Mouse (Mus musculus): Measurements from ENCODE around the gene Fetub.

Gene Fetub

DNA sequence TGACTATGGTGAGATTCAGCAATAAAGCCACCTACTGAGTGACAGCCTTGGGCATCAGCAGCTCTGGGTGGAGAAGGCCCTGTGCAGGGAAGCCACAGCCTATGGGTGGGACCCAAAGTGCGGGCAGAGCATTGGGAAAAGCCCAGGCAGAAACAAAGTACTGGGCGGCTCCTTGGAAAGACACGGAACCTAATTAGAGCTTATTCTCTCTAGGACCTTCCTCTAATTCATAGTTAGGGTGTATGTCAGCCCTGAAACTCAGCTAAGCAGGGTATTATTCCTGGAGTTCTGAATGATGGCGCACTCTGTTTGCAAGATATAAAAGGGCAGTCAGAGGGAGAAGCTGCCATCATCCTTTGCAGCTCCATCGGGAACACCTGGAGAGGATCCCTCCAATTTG lies at the start of gene Fetub:
Gene Fetub (plus strand): TSS at position 301 of the 400 bp plus-strand sequence.
- DNase-seq (ENCODE audit: low read depth) = no peak

DNA sequence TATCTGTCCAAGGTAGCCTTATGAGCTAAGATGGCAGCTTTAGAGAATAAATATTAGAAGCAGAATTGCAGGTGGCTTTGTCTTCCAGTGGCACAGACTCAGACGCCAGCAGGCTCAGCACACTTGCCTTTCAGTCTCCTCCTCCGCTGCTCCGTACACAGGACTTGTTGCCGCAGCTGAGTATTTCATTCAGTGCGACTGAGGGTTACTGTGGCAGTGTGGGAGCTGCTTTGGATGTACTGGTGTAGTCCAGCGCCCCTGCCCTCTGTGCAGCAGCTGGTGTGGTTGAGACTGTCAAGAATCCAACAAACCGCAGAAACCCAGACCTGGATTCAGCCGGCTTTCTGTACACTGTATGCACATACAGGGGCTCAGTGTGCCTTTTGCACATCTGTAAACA lies 45.7 kb upstream of the Fetub start:
- DNase-seq (ENCODE audit: low read depth) = no peak

DNA sequence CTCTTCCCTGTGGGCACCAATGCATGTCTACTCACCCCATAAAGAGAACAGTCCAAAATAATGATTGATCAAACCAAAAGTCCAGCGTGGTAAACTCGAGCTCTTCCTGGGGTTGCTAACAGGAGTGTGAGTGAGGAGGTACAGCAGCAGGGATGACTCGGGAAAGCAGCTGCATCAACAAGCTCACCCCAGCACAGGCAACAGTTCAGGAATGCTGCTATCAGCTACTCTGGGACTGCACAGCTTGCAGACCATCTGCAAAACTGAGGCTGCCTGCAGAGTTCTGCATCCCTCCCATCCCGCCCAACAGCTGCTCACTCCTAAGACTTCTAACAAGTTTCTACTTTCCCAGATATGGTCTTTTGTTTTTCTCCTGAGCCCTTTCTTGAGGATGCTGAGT lies 44.8 kb upstream of the Fetub start:
- no peak for DNase-seq (ENCODE audit: low read depth)

DNA sequence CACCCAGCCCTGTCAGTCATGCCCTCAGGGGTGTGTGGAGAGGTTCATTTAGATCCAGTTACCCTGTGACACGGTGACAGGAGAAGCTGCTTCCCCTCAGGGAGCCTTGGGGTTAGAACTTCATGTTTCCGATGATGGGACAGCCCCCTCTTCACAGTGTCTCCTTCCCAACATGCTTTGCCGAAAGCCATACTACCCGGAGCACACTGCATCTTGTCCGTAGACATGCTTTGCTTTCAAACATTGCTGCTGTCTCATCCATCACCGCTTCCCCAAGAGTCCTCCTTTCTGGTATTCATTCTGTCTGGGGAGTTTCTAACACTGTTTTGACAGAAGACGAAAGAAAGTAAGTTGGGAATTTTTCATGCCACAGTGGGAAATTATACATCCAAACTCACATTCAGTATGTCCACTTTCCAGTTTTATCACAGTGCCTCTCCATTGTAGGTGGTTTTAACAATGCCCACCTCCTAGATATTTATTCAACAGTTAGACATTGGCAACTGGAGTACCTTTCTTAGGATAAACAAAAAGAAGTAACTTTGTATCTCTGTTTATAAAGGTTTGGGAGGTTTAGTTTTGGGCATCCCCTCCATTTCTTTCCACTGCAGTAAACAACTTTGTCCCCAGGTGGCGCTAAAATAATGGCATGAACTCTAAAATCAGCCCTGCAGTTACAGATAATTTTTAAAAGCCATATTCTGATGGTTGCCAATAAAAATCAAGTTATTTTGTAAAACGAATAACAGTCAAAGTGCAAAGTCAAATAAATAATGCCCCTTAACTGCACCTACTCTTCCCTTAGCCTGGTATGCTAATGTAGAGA lies 41.7 kb upstream of the Fetub start:
- peak; percentile 77 for DNase-seq (ENCODE audit: low read depth)

DNA sequence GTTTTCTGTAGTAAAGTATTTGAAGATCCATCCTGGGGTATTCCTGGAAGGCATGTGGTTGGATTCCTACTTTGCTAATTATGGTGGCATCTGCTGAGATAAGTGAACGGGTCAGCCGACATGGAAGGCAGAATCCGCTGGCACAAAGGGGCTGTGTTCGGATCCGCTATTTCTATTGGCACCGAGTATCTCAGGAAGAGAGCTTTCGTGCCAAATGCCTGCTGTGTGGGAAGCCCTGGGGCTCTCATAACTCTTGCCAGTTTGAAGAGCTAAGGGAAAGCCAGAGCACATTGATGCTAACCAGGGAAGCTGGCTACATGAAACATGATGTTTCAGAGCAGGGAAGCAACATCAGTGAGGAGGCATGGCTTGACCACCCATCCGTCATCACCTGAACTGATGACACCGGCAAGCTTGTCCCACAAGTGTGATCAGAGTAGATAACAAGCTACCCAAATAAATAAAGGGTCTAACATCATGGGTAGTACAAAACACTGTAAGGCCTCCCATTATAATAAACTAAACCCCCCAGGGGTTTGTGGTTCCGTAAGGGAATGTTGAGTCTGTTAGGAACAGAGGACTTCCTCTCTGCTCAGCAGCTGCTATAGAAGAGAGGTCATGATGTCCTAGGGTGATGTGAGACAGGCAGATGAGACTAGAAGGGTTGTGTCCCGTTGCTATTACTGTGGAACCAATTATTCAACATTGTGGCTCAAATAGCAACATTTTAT lies 40.3 kb upstream of the Fetub start:
- DNase-seq (ENCODE audit: low read depth) = peak; percentile 25

DNA sequence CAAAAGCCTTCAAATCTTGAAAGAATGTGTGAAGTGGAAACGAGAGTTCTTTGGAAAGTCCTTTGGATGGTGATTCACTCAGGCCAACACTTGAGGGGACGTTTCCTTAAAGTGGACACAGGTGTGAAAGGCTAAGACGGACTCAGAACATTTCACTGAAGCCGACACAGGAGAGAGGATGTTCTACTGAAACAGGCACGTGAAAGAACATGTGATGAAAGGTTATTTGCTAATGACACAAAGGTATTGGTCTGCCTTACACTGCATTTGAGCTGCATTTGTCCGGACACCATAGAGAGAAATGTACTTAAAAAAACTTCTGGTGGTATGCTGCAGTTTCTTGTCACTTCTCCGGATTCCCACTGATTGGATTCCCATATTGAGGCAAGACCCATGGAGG lies 39.4 kb upstream of the Fetub start:
- no peak for DNase-seq (ENCODE audit: low read depth)

DNA sequence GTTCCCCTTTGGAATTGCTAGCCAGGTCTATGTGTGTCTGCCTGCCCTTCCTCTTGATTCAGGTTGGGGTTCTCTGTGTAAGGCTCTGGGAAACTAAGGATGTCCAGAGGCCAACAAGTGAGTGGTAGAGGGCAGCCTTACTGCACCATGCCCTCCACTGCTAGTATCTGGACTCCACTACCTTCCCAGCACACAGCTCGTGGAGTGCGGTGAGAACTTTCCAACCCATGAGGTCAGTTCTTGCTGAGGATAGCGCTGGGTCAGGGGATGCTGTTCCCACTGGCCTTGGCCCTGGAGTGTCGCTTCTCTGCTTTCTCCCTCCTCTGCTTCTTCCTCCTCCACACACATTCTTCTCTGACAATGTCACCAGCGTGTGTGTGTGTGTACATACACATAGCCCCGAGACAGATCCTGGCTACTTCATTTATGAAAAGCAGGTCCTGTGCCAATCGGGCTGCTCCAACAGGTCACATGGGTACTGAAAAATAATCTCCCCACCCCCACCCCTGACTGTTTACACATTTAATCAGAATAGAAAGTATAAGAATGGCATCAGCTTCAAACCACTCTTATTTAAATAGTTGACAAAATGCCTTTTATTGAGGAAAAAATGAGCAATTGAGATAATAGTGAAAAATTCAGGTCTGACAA lies 38.1 kb upstream of the Fetub start:
- peak; percentile 55 for DNase-seq (ENCODE audit: low read depth)

DNA sequence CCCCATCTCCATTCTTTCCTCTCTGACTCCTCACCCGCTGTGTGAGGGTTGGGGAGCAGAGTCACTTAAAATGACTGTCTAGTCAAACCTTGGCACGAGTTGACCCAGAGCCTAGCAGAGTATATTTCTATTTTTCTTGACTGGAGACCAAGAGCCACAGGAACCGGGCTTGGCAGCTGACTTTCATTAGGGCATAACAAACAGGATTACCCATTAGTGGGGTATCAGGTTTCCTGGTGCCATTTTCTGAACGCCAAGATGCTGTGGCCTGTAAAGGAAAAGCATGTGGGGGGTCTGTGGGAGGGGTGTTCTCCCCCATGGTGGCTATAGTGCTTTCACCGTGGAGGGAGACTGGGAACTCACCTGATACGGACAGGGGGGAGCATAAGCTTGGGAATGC lies 37.2 kb upstream of the Fetub start:
- DNase-seq (ENCODE audit: low read depth) = peak; percentile 74

DNA sequence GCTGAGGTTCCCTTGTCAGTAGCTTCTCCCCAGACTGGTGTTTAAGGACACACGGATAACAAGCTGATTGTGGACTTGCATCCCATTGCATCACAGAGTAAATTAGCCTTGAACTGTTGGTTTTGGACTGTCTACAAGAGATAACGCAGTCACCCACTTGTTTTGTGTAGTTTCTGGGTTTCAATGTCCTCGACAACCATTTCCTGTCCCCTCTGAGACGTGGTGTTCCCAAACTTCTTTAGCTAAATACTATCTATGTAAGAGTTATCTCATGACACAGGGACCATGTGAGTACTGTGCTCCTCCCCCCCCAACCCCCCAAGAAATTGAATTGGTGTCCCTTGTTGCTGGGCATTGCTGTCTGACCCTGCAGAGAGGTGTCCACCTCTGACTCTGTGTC lies 36.6 kb upstream of the Fetub start:
- no peak for DNase-seq (ENCODE audit: low read depth)

DNA sequence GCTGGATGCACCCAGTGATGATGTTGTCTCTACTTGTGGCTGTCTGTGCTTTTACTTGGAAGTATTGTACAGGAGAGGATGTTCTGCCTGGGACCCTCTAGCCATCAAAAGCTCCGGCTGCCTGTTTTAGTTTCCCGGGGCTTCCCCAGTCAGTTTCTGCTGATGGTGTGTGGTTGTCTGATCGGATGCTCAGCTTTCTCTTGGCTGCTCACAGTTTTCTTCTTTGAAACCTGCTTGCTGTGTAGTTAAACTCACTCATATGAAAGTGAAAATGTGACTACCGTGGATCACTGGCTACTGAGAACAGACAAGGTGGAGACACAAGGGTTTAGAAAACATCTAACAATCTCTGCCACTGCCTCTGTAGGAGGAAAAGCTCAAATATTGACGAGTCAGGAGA lies 34.7 kb upstream of the Fetub start:
- no peak for DNase-seq (ENCODE audit: low read depth)

DNA sequence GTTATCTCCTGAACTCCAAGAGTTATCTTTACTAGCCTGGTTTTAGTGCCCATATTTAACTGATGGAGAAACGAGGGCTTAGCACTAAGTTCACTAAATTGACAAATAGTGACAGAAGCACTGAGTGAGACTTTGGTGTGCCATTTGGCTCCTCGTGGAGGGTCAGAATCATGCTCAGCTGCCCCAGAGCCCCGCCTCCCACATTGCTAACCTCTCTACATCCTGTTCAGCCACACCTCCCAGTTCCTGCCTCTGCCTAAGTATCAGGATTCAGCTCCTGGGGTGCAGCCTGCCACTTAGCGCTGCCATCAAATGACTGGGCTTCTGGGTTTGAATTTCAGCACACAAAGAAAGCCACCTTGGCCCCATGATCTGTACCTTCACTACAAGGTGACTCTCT lies 32.8 kb upstream of the Fetub start:
- DNase-seq (ENCODE audit: low read depth) = no peak

DNA sequence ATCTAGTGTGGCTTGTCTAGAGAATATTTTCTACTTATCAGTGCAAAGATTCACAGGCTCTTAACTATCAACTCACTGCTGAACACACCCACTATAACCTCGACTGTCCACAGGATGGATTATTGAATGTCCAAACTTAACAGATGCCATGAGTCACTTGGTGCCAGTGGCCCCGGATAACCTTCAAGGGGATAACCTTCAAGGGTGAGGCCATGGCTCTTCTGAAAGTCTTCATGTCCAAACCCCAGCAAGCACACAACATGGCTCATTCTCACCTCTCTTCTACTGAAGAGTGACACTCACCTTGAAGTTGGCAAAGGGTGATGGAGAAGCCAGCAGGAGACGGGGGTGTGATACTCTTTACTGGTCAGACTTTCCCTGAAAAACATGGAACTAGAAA lies 31.4 kb upstream of the Fetub start:
- DNase-seq (ENCODE audit: low read depth) = no peak

DNA sequence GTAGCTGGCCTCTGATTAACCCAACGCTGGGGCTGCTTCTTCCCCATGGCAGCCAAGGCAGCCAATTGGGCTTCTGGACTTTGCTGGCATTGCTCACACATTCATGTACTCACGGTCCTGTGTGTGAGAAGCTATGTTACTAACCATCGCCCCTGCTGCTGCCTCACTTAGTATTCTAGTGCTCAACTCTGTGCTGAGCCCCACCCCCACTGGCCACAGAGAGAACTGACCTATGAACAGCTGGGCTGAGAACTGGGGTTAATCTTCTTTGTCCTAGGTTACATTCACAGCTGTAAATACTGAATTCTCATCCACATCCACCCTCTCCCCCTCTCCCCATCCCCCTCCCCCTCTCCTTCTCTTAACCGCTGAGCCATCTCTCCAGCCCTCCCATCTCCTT lies 29.3 kb upstream of the Fetub start:
- DNase-seq (ENCODE audit: low read depth) = no peak

DNA sequence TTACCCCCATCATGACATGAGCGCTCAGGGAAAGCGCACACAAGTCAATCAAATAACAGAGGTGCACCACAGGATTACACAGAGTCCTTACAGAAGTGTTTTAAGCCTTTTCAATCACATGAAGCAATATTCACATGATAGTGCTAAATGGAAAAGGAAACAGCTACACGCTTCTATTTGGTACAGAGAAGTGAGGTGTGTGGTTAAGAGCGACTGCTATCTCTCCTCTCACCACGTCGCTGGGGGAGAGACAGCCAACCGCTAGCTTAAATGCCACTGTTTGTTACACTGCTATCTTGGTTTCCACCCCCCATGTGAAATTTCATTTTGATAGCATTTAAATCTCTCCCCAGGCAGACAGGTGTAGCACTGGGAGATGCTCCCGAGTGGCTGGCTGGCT lies 28.4 kb upstream of the Fetub start:
- no peak for DNase-seq (ENCODE audit: low read depth)

DNA sequence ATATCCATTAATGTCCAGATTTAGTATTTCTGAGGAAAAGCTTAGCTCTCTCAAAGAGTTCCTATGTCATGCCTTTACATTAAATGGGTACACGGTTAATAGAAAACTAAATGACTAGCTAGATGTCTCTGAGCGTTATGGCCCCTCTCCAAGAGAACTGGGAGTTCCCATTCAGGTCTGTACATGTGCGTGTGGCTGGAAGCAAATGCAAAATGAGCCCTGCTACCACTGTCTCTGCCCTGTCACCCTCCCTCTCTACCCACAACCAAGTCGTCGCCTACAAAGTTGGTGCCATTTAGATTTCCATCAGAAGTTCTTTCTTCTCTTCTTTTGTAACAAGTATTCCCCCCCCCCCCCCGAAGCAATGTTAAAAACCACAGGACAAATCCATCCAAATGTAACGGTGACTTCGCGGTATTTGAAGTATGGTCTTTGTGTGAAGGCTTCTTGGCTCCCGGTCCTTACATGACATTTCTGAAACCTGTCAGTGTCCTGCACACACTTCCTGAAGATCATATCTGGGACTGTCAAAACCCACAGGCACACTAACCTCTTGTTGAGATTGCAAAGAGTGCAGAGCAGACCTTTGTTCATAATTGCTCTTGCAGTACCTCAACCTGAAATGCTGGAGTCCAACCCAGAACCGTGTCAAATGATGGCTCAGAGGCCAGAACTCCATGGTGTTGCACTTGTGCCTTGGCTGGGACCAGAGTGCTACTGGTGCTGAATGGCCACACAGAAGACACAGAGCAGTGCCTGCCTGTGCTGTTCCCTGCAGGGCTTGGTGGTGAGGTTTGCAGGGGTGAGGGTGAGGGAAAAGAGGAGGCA lies 27.2 kb upstream of the Fetub start, which contains the start of gene Ahsg:
Gene Ahsg (plus strand): TSS at position 595 of the 828 bp plus-strand sequence.
- DNase-seq (ENCODE audit: low read depth) = no peak

DNA sequence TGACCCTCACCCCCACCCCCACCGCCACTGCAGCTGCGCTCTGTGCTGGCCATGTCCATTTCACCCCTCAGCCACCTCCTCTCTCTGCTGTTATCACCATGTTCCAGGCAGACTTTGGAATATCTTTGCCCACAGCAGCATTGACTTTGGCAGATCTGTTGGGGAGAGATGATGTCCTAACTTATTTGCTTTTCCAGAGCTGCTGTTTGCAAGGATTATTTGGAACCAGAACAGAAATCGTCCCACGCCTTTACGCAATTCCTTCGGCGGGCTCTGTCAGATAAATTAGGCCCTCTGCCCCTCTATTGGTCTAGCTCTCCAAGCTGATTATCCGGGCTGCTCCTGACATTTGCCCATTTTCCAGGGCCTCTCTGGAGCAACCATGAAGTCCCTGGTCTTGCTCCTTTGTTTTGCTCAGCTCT lies 26.4 kb upstream of the Fetub start:
- DNase-seq (ENCODE audit: low read depth) = no peak

DNA sequence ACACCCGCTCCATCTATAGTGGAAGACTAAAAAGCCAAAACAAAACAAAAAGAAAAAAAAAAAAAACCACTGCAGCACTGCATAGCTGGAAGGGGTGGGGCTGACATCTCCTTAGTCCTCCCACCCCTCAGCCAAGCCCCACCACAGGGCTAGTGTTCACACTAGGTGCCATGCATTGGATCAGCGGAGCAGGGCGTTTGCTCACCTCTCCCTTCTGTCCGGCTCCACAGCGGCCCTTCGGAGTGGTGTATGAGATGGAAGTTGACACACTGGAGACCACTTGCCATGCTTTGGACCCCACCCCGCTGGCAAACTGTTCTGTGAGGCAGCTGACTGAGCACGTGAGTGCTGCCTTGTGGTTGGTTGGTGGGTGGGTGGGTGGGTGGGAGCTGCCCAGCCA lies 24.0 kb upstream of the Fetub start:
- no peak for DNase-seq (ENCODE audit: low read depth)

DNA sequence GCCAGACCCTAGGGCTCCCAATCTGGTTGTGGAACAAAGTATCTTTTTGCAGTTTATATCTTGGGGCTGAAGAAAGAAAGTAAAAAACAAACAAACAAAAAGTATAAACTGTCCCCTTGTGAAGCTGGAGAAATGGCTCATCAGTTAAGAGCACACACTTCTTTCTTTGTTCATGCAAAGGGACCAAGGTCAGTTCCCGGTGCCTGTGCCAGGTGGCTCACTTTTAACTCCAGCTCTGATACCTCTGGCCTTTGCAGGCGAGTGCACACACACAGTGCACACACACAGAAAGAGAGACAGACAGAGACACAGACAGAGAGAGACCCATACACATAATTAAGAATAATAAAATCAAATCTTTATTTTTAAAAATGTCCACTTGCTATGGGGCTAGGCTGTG lies 21.5 kb upstream of the Fetub start:
- DNase-seq (ENCODE audit: low read depth) = no peak

DNA sequence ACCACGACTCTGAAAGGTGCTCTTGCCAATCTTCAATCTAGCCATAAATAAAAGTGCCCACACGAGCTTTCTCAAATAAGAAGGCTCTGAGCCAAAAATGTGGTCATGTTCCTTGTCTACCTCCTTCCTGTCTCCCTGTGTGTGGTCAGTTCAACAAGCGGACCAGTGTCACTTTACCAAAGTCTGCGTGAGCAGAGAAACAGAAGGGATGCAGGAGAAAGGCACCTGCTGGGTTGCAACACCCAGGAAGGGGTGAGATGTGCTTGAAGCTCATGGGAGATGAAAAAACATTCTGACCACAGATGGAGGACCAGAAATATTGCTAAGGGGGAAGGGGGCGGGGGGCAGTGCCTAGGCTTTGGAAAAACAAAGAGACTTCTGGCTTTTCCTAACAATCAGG lies 18.8 kb upstream of the Fetub start:
- DNase-seq (ENCODE audit: low read depth) = no peak

DNA sequence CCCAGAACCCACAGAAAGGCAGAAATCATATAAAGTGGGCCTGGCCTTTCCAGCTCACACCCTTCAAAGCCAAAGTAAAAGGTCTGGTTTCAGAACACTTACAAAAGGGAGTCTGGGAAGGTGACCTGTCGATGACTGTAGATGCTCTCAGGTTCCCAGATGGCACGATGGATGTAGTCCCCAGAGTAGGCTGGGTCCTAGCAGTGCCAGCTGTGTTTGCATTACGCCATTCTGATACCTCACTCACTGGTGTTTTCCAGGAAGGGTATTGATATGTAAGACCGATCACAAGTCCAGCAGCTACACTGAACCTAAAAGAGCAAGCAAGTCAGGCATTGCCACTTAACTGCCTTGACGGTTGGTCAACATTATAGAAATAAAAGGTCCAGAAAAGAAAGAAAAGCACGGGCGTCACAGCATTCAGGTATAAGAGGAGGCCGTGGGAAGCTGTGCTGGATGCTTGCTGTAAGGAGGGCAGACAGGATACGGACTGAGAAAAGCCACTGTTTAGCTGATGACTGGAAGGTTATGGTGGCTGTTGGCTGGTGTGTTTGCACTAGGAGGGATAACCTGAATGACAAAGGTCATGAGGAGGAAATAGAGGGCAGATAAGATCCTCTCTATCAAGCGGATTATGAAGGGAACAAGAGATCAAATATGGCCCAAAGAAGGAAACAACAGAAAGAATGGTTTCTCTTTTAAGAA lies 18.1 kb upstream of the Fetub start:
- no peak for DNase-seq (ENCODE audit: low read depth)

DNA sequence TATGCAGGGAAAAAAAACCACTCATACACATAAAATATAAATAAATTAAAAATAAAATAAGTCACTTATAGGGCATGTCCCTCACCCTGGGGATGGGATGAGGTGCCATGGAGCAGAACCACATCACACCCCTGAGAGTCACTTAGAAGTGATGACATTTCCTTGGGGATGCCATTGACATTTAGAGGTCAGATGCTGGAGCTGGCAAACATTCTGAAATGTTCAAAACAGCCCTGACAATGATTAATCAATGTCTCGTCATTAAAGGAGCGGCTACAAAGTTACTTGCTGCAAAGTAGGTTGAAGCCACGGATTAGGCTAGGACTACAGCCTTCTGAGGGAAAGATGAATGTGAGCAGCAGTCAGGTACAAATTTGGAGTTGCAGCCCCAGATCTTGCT lies 16.8 kb upstream of the Fetub start:
- no peak for DNase-seq (ENCODE audit: low read depth)

DNA sequence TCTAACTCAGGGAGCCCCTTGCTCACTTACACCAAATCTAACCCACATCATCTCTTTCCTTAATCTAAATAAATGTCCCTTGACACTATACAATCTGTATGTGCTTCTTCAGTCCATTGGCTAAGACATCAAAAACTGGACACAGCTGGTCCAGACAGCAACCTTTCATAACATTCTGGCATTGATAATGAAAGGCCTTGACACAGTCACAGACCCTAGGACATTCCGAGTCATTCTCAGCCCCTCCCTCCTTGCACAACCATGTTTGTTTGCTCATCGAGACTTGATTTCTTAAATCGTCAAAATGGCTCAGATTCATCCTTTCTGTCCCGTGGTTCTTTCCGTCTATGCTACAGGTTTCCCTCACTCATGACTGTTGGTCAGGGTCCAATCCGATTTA lies 8.8 kb upstream of the Fetub start:
- no peak for DNase-seq (ENCODE audit: low read depth)
